In genomic region chr6:43517316-43517655, GRCm38 (mm10) we compare ENCODE assay signal across 21 mouse cellular contexts.
DNase-seq lines count a peak whose midpoint lies in the region; ATAC-seq and TF ChIP-seq lines count a peak whose summit lies in the region.
"Had no signal": no experiment of that assay in that cellular context is flagged by ENCODE, and none has a peak within 500 bp of the region (broad histone marks: within the 10 kb centered on the region; RNA-seq: fewer than 3 reads in every experiment).

No protein-coding gene starts in this region.

- no peak for DNase-seq in frontal cortex, adult 2 months (ENCODE audit: extremely low spot score in 1 of 2, low spot score in 1 of 2)
- DNase-seq in brain, adult 2 months (ENCODE audit: low read depth, low spot score), result peak; percentile 24
- peak; percentile 31 for DNase-seq in telencephalon, adult 2 months (ENCODE audit: low read depth, low spot score)
- DNase-seq in gastrocnemius, adult 2 months, result no peak
- no peak for DNase-seq in cerebellum, adult 2 months
- DNase-seq: adrenal gland, adult 2 months; adrenal gland, adult 8-10 months; adrenal gland, postnatal 10 days; adrenal gland, postnatal 14 days; adrenal gland, postnatal 25 days; adrenal gland, postnatal 36 days; B cell, adult 2 months; cerebellum, adult 11 months; cerebellum, adult 11-12 months; cerebellum, adult 18-20 months; cerebellum, adult 8-10 months had no signal

- H3K4me1 ChIP-seq in cerebellum, adult 2 months (ENCODE audit: control insufficient read depth, insufficient read depth, low read length), result no peaks in the 10 kb centered on the region

- ATAC-seq in frontal cortex, adult (ENCODE audit: low TSS enrichment), result peak; percentile 95
- ATAC-seq: activated CD4-positive, CD25-positive, alpha-beta regulatory T cell, adult 4 months; CD4-positive, CD25-positive, alpha-beta regulatory T cell, adult 4 months; Patski had no signal

- TF ChIP-seq POLR2A in cerebellum, adult 2 months (IDR thresholded peaks at IDR 0.05; ENCODE audit: borderline replicate concordance, insufficient read depth, low read length), result no peak

- WGBS in cerebellum, adult 2 months, result 91% methylated on average over 2 of the region's 2 CpGs

- no peaks in the 10 kb centered on the region for H3K27me3 ChIP-seq in cerebellum, adult 2 months (ENCODE audit: control insufficient read depth, insufficient read depth, low read length)
- H3K27me3 ChIP-seq: CH12.LX, Patski had no signal

- H3K4me3 ChIP-seq in gastrocnemius, adult 2 months, result no peak overlapping the region
- no peak overlapping the region for H3K4me3 ChIP-seq in cerebellum, adult 2 months (replicated peaks; ENCODE audit: insufficient read depth, low read depth, low read length)

- intact Hi-C loops in gastrocnemius, adult 2 months (cut with DNase I), result no loop called here

- no peak overlapping the region for H3K27ac ChIP-seq in gastrocnemius, adult 2 months
- H3K27ac ChIP-seq in cerebellum, adult 2 months (ENCODE audit: insufficient read depth, low read length), result no peak overlapping the region

- TF ChIP-seq CTCF in gastrocnemius, adult 2 months (IDR thresholded peaks at IDR 0.05), result no peak
- TF ChIP-seq CTCF in cerebellum, adult 2 months (IDR thresholded peaks at IDR 0.05; ENCODE audit: borderline replicate concordance, insufficient read depth, low read depth, low read length), result no peak

Comparison
In these comparisons a context has a peak if more than half of its experiments do, and no peak if none do; other contexts are left out.
1. DNase-seq: peak in brain, adult 2 months (single experiment) and telencephalon, adult 2 months (single experiment); none in frontal cortex, adult 2 months (0 of 2), gastrocnemius, adult 2 months (single experiment) and cerebellum, adult 2 months (0 of 2).